Mouse (Mus musculus) kidney, postnatal 0 days (tissue): ENCODE measurements at regions not wholly inside any gene's neighbourhood (a gene's known extent, or its start where the extent isn't known, plus 50 kb on each side); places are given as distances from the start of the nearest gene placed in this dataset.

Experiments used
- ATAC-seq: fragments of 200-750 bp; cut with Nextera tagmentation; replicated peaks from 2 replicates; pipeline ENCODE4 v1.8.0; 2017; ENCODE audit warnings: low read depth, moderate number of reproducible peaks, moderate TSS enrichment, moderate library complexity; ENCODE audit not compliant: low FRiP score
- DNase-seq: peaks from one replicate; pipeline ENCODE4 v3.0.0-alpha.2; 2016; ENCODE audit warnings: low spot score
- H3K27ac ChIP-seq: fragments of 300-500 bp; sonication (generic); 2 replicates; pipeline ENCODE4 v1.5.1; 2014; ENCODE audit warnings: mild to moderate bottlenecking
- H3K27me3 ChIP-seq: fragments of 300-500 bp; sonication (generic); 2 replicates; pipeline ENCODE4 v1.6.1; 2014; ENCODE audit warnings: low read length, mixed read lengths; ENCODE audit not compliant: insufficient read depth
- H3K36me3 ChIP-seq: fragments of 300-500 bp; sonication (generic); 2 replicates; pipeline ENCODE4 v1.6.1; 2014; ENCODE audit warnings: low read length, mixed read lengths; ENCODE audit not compliant: insufficient read depth
- H3K4me1 ChIP-seq: fragments of 300-500 bp; sonication (generic); replicated peaks from 2 replicates; pipeline ENCODE4 v1.6.1; 2014; ENCODE audit warnings: antibody characterized with exemption, low read length, mixed read lengths; ENCODE audit not compliant: insufficient read depth
- H3K4me2 ChIP-seq: fragments of 300-500 bp; sonication (generic); 2 replicates; pipeline ENCODE4 v1.6.1; 2014; ENCODE audit warnings: mild to moderate bottlenecking, low read length, moderate library complexity, mixed read lengths
- H3K4me3 ChIP-seq: fragments of 300-500 bp; sonication (generic); replicated peaks from 2 replicates; pipeline ENCODE4 v1.5.1; 2014; ENCODE audit warnings: low read depth, low read length
- H3K9ac ChIP-seq: fragments of 300-500 bp; sonication (generic); 2 replicates; pipeline ENCODE4 v1.6.1; 2014; ENCODE audit warnings: low read depth, low read length
- H3K9me3 ChIP-seq: fragments of 300-500 bp; sonication (generic); replicated peaks from 2 replicates; pipeline ENCODE4 v1.6.1; 2016; ENCODE audit warnings: low read length, inconsistent platforms, mixed read lengths
- CTCF ChIP-seq: IDR thresholded peaks from 2 replicates; pipeline ENCODE4 v1.5.1; 2016; ENCODE audit warnings: antibody characterized with exemption, low read depth, mild to moderate bottlenecking, moderate library complexity
- WGBS: fragments of 180-500 bp; shearing (Covaris S2); extraction: QIAGEN DNeasy Blood & Tissue Kit; methylation state at CpG from one replicate; pipeline ENCODE4 v1.1.7; 2014; 5-methylcytosine and 5-hydroxymethylcytosine counted together

- 80% methylated on average over 2 of the region's 2 CpGs for WGBS
- Histone ChIP-seq H3K9ac (no peak overlapping the region), H3K4me3 (no peak overlapping the region), H3K4me2 (no peak overlapping the region), H3K4me1 (no peaks in the 10 kb centered on the region), H3K36me3 (no peaks in the 10 kb centered on the region), H3K27me3 (no peaks in the 10 kb centered on the region), H3K27ac (no peak overlapping the region), H3K9me3 (0 out of 2 replicates have a peak, but pooled peaks cover under 1% of the 10 kb centered on the region)
- ATAC-seq (no peak), DNase-seq (no peak)
- no peak for TF ChIP-seq CTCF
Measured at GRCm38 (mm10) chr9:61827014-61827413, 87.3 kb downstream of the Rplp1 start.

GRCm38 (mm10) chr9:61826415-61826814, 87.9 kb downstream of the Rplp1 start:
- 0 out of 2 replicates have a peak, but pooled peaks cover 5% of the 10 kb centered on the region for H3K9me3 ChIP-seq
- H3K4me3 ChIP-seq = no peak overlapping the region
- ATAC-seq (no peak), DNase-seq (no peak)
- no peak overlapping the region for H3K27ac ChIP-seq
- H3K4me2 ChIP-seq = no peak overlapping the region
- no peaks in the 10 kb centered on the region for H3K36me3 ChIP-seq
- no peak for TF ChIP-seq CTCF
- WGBS = 70% methylated on average over 3 of the region's 3 CpGs
- H3K27me3 ChIP-seq = no peaks in the 10 kb centered on the region
- H3K4me1 ChIP-seq = no peaks in the 10 kb centered on the region
- no peak overlapping the region for H3K9ac ChIP-seq

DNA sequence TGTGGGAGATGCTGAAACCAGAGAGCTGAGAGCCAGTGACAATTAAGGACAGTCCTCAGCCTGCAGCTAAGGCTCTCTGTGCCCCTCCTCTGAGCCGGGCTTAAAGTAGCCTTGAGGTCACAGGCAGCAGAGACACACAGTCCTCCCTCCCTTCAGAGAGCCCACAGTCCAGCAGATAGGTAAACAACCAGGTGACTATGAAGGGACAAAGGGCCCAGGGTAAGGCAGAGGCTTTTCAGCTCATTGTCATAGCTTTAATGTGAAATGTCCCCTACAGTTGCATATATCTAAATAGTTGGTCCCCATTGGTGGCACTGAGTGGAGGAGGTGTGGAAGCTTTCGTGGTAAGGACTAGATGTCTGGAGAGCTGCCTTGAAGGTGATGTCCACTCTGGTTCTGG, 88.5 kb downstream of the Rplp1 start:
- Histone ChIP-seq H3K4me1 (no peaks in the 10 kb centered on the region), H3K27me3 (no peaks in the 10 kb centered on the region), H3K36me3 (no peaks in the 10 kb centered on the region), H3K4me2 (no peak overlapping the region), H3K4me3 (no peak overlapping the region), H3K27ac (no peak overlapping the region), H3K9me3 (0 out of 2 replicates have a peak, but pooled peaks cover 5% of the 10 kb centered on the region), H3K9ac (no peak overlapping the region)
- WGBS = 59% methylated on average over 2 of the region's 2 CpGs
- no peak for DNase-seq
- no peak for ATAC-seq
- TF ChIP-seq CTCF = no peak

- Histone ChIP-seq H3K4me3 (no peak overlapping the region), H3K4me2 (no peak overlapping the region), H3K9me3 (0 out of 2 replicates have a peak, but pooled peaks cover 5% of the 10 kb centered on the region), H3K36me3 (no peaks in the 10 kb centered on the region), H3K27me3 (no peaks in the 10 kb centered on the region), H3K4me1 (no peaks in the 10 kb centered on the region), H3K9ac (no peak overlapping the region), H3K27ac (no peak overlapping the region)
- no peak for TF ChIP-seq CTCF
- WGBS = 70% methylated on average over 1 of the region's 1 CpGs
- no peak for ATAC-seq
- no peak for DNase-seq
Measured at GRCm38 (mm10) chr9:61819836-61820235, 94.5 kb downstream of the Rplp1 start.

- Histone ChIP-seq H3K36me3 (no peaks in the 10 kb centered on the region), H3K27me3 (no peaks in the 10 kb centered on the region), H3K9ac (no peak overlapping the region), H3K9me3 (0 out of 2 replicates have a peak, but pooled peaks cover under 1% of the 10 kb centered on the region), H3K27ac (no peak overlapping the region), H3K4me3 (no peak overlapping the region), H3K4me2 (no peak overlapping the region), H3K4me1 (no peaks in the 10 kb centered on the region)
- ATAC-seq = no peak
- WGBS = 80% methylated on average over 11 of the region's 11 CpGs
- no peak for DNase-seq
- no peak for TF ChIP-seq CTCF
Measured at GRCm38 (mm10) chr9:61816589-61817179, 97.7 kb downstream of the Rplp1 start.

- no peak overlapping the region for H3K4me2 ChIP-seq
- DNase-seq (no peak), ATAC-seq (no peak)
- WGBS = 23% methylated on average over 10 of the region's 10 CpGs
- H3K4me3 ChIP-seq = no peak overlapping the region
- no peaks in the 10 kb centered on the region for H3K36me3 ChIP-seq
- H3K9ac ChIP-seq = no peak overlapping the region
- H3K27me3 ChIP-seq = no peaks in the 10 kb centered on the region
- no peaks in the 10 kb centered on the region for H3K4me1 ChIP-seq
- H3K9me3 ChIP-seq = no peaks in the 10 kb centered on the region
- no peak overlapping the region for H3K27ac ChIP-seq
- TF ChIP-seq CTCF = no peak
Measured at GRCm38 (mm10) chr9:61815995-61816394, 98.3 kb downstream of the Rplp1 start.

DNA sequence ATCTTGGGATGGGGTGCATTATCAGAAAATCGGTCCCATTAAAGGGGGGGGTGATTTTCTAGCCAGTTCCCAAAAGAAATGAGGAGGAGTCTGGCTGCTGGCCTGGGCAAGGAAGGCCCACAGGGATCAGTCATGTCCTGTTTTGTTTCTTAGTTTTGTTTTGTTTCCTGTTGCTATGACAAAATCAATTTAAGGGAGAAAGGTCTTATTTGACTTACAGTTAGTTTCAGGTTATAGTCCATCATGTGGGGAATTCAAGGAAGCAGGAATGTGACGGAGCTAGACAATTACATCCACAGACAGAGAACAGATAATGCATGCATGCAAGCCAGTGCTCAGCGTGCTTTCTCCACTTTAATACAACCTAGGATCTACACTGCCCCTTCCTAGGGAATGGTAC, 101.1 kb downstream of the Rplp1 start:
- no peak for TF ChIP-seq CTCF
- no peaks in the 10 kb centered on the region for H3K9me3 ChIP-seq
- no peak overlapping the region for H3K4me3 ChIP-seq
- ATAC-seq (no peak), DNase-seq (no peak)
- WGBS = 77% methylated on average over 3 of the region's 3 CpGs
- no peak overlapping the region for H3K4me2 ChIP-seq
- H3K27ac ChIP-seq = no peak overlapping the region
- no peaks in the 10 kb centered on the region for H3K4me1 ChIP-seq
- no peaks in the 10 kb centered on the region for H3K27me3 ChIP-seq
- H3K36me3 ChIP-seq = no peaks in the 10 kb centered on the region
- no peak overlapping the region for H3K9ac ChIP-seq
